Mouse (Mus musculus) lung, embryonic 16.5 days (tissue): Measurements from ENCODE around the gene Rnf43. TPM values are rescaled to one million over a fixed set of nuclear protein-coding genes. Genes with fewer than 3 reads are reported as not detected.

Experiments used
- ATAC-seq: fragments of 200-750 bp; cut with Nextera tagmentation; 2 replicates; pipeline ENCODE4 v1.8.0; 2017; ENCODE audit warnings: low read depth, mild to moderate bottlenecking, moderate library complexity
- H3K27ac ChIP-seq: fragments of 300-500 bp; sonication (generic); 2 replicates; pipeline ENCODE4 v1.5.1; 2014; ENCODE audit warnings: mild to moderate bottlenecking, control low read depth, low read length
- H3K27me3 ChIP-seq: fragments of 300-500 bp; sonication (generic); 2 replicates; pipeline ENCODE4 v1.6.1; 2014; ENCODE audit warnings: low read depth, low read length, mixed read lengths; ENCODE audit not compliant: control insufficient read depth, insufficient read depth
- H3K36me3 ChIP-seq: fragments of 300-500 bp; sonication (generic); 2 replicates; pipeline ENCODE4 v1.6.1; 2014; ENCODE audit warnings: low read length; ENCODE audit not compliant: control insufficient read depth, insufficient read depth
- H3K4me1 ChIP-seq: fragments of 300-500 bp; sonication (generic); replicated peaks from 2 replicates; pipeline ENCODE4 v1.6.1; 2014; ENCODE audit warnings: low read length, mixed read lengths; ENCODE audit not compliant: control insufficient read depth, insufficient read depth
- H3K4me2 ChIP-seq: fragments of 300-500 bp; sonication (generic); 2 replicates; pipeline ENCODE4 v1.6.1; 2014; ENCODE audit warnings: low read depth, low read length, control low read depth
- H3K4me3 ChIP-seq: fragments of 300-500 bp; sonication (generic); 2 replicates; pipeline ENCODE4 v1.5.1; 2014; ENCODE audit warnings: mild to moderate bottlenecking, low read length, control low read depth
- H3K9ac ChIP-seq: fragments of 300-500 bp; sonication (generic); 2 replicates; pipeline ENCODE4 v1.6.1; 2014; ENCODE audit warnings: low read length, control low read depth
- H3K9me3 ChIP-seq: fragments of 300-500 bp; sonication (generic); 2 replicates; pipeline ENCODE4 v1.6.1; 2016; ENCODE audit warnings: low read length; ENCODE audit not compliant: control insufficient read depth
- WGBS: fragments of 180-500 bp; shearing (Covaris S2); extraction: QIAGEN DNeasy Blood & Tissue Kit; methylation state at CpG from one replicate; pipeline ENCODE4 v1.1.7; 2014; 5-methylcytosine and 5-hydroxymethylcytosine counted together
- polyA plus RNA-seq: library from polyadenylated mRNA; unstranded; fragments of >200 nt; fragmentation: Nextera tagmentation; extraction: Ambion mirVana; gene quantifications from 2 replicates; pipeline ENCODE4 v1.2.1, GENCODE M21; 2015

Rnf43 gene
- polyA plus RNA-seq, 1 experiment from 2014 or later, result 15.8 TPM

- Histone ChIP-seq H3K36me3 (no peaks in the 10 kb centered on the region), H3K4me3 (peak overlapping the region; percentile 48), H3K9ac (peak overlapping the region; percentile 75), H3K4me1 (no peaks in the 10 kb centered on the region), H3K9me3 (no peaks in the 10 kb centered on the region), H3K4me2 (peak overlapping the region; percentile 49), H3K27ac (peak overlapping the region; percentile 68), H3K27me3 (no peaks in the 10 kb centered on the region)
- WGBS, result 46% methylated on average over 12 of the region's 12 CpGs
- no peak for ATAC-seq
These were observed 3.9 kb downstream of the Rnf43 start for GRCm38 (mm10) chr11:87666256-87667035.

GRCm38 (mm10) chr11:87667107-87668090, 4.9 kb downstream of the Rnf43 start:
- no peaks in the 10 kb centered on the region for H3K27me3 ChIP-seq
- 31% methylated on average over 4 of the region's 4 CpGs for WGBS
- no peak overlapping the region for H3K27ac ChIP-seq
- no peaks in the 10 kb centered on the region for H3K4me1 ChIP-seq
- ATAC-seq, result no peak
- H3K9ac ChIP-seq, result no peak overlapping the region
- no peaks in the 10 kb centered on the region for H3K36me3 ChIP-seq
- no peaks in the 10 kb centered on the region for H3K9me3 ChIP-seq
- H3K4me2 ChIP-seq, result peak overlapping the region; percentile 25
- H3K4me3 ChIP-seq, result 0 out of 2 replicates have a peak overlapping the region, but pooled peaks have one; percentile 15

DNA sequence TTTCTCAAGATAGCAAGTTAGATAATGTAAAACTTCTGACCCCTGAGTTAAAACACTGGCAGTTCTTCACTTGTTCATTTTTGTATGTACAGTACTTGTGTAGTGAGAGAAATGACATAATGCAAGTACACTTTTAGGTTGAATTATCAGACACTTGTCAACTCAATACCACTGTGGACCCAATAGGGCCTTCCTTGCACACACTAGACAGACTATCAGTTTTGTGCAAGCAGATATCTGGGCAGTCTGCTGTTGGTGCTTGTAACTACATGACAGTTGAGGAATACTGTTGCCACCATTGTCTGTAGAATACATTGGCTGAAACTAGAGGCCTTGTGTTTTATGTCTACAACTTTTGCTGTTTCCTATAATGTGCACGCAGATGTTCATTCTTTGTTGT, 10.8 kb downstream of the Rnf43 start:
- Histone ChIP-seq H3K4me2 (no peak overlapping the region), H3K9me3 (no peaks in the 10 kb centered on the region), H3K4me3 (no peak overlapping the region), H3K27me3 (no peaks in the 10 kb centered on the region), H3K36me3 (no peaks in the 10 kb centered on the region), H3K9ac (no peak overlapping the region), H3K27ac (no peak overlapping the region), H3K4me1 (no peaks in the 10 kb centered on the region)
- 97% methylated on average over 1 of the region's 1 CpGs for WGBS
- ATAC-seq, result no peak

DNA sequence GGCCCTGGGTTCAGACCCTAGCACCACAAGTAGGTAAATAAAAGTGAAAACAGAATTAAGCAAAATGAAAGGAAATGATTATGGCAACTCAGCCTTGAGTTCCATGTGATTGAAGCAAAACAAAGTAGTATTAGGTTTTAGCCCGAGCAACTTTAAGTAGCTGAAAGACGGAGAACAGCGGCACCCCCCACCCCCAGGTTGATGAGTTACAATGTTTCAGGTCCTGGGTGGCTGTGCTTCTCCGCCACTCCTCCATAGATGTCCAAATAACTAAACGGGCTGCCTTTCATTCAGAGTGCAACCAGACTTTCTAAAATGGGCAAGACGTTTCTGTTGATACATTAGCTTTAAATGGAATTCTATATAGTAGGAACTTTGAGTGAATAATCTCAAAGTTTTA, 13.1 kb downstream of the Rnf43 start:
- Histone ChIP-seq H3K4me2 (no peak overlapping the region), H3K36me3 (no peaks in the 10 kb centered on the region), H3K4me3 (no peak overlapping the region), H3K9me3 (no peaks in the 10 kb centered on the region), H3K9ac (no peak overlapping the region), H3K4me1 (no peaks in the 10 kb centered on the region; the same call in 1 of the 2 replicates), H3K27ac (no peak overlapping the region), H3K27me3 (no peaks in the 10 kb centered on the region)
- WGBS, result 77% methylated on average over 6 of the region's 6 CpGs
- ATAC-seq, result no peak

DNA sequence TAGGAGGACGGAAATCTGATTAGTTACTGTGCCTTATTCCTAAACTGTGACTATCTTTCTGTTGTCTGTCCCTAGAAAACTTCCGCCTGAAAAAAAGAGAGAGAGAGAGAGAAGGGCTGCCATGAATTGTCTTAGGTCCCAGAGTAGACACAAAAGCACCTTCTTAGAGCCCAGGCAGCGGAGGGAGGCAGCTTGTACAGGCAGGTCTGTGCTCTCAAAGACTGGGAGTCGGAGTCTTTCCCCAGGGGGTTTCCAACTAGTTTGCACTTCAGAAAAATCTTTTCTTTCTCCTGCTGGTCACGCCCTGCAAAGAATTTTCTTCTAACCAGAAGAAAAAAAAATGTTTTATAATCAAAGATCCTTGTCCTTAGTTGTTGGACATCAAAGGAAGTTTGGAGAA, 15.2 kb downstream of the Rnf43 start:
- 0 out of 2 replicates have a peak overlapping the region, but pooled peaks have one; percentile 8 for H3K4me2 ChIP-seq
- no peak for ATAC-seq
- peak overlapping the region; percentile 58 for H3K27ac ChIP-seq
- H3K9ac ChIP-seq, result peak overlapping the region; percentile 37
- H3K27me3 ChIP-seq, result no peaks in the 10 kb centered on the region
- peaks cover 3% of the 10 kb centered on the region; the same call in 1 of the 2 replicates for H3K4me1 ChIP-seq
- WGBS, result 34% methylated on average over 5 of the region's 5 CpGs
- H3K36me3 ChIP-seq, result no peaks in the 10 kb centered on the region
- no peak overlapping the region for H3K4me3 ChIP-seq
- H3K9me3 ChIP-seq, result no peaks in the 10 kb centered on the region

DNA sequence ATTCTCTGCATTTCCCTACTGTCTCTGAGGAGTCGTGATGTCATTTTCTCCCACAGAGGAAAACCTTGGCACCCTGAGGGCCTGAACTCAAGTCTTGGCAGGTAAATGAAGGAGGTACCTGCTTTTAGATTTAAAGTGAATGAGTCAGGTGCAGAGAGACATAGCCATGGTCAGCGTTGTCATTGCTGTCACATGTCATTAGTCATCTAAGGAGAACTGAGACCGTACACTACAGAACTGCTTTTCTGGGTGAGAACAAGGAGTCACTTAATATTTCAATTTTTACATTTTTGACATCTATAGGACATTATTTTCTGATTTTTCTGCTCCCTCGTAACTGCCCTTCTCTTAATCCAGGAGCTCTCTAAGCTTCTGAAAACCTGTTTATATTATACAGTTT, 16.0 kb downstream of the Rnf43 start:
- Histone ChIP-seq H3K4me3 (no peak overlapping the region), H3K4me2 (no peak overlapping the region), H3K36me3 (no peaks in the 10 kb centered on the region), H3K9ac (no peak overlapping the region), H3K27ac (peak overlapping the region; percentile 58), H3K9me3 (no peaks in the 10 kb centered on the region), H3K27me3 (no peaks in the 10 kb centered on the region), H3K4me1 (peaks cover 3% of the 10 kb centered on the region; the same call in 1 of the 2 replicates)
- no peak for ATAC-seq
- 54% methylated on average over 4 of the region's 4 CpGs for WGBS

DNA sequence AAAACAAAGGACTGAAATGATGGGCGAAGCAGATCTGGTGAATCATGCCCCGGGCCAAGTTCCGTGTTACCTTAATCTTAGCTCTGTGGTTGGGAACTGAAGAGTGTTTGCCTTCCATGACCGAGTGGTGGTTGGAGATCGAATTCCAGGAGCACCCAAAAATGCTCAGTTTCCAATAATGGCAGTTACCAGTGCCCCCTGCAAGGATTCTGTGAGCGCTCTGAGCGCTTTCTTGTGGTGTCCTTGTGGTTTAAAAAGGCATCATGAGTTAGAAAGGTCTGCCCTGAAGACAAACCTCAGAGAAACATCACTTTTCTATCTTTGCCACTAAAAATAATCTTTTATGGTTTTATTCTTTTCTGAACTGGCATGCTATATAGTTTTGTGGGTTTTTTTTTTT, 16.5 kb downstream of the Rnf43 start:
- no peak overlapping the region for H3K9ac ChIP-seq
- 65% methylated on average over 7 of the region's 7 CpGs for WGBS
- H3K4me1 ChIP-seq, result peaks cover 3% of the 10 kb centered on the region; the same call in 1 of the 2 replicates
- H3K4me2 ChIP-seq, result no peak overlapping the region
- no peaks in the 10 kb centered on the region for H3K36me3 ChIP-seq
- no peak overlapping the region for H3K27ac ChIP-seq
- no peaks in the 10 kb centered on the region for H3K27me3 ChIP-seq
- no peaks in the 10 kb centered on the region for H3K9me3 ChIP-seq
- ATAC-seq, result no peak
- H3K4me3 ChIP-seq, result no peak overlapping the region

- H3K27me3 ChIP-seq, result no peaks in the 10 kb centered on the region
- no peak overlapping the region for H3K9ac ChIP-seq
- no peak for ATAC-seq
- no peaks in the 10 kb centered on the region for H3K9me3 ChIP-seq
- no peak overlapping the region for H3K27ac ChIP-seq
- no peaks in the 10 kb centered on the region for H3K36me3 ChIP-seq
- H3K4me1 ChIP-seq, result peaks cover 3% of the 10 kb centered on the region; the same call in 1 of the 2 replicates
- no peak overlapping the region for H3K4me2 ChIP-seq
- H3K4me3 ChIP-seq, result no peak overlapping the region
- WGBS, result 58% methylated on average over 9 of the region's 9 CpGs
These were observed 18.3 kb downstream of the Rnf43 start for GRCm38 (mm10) chr11:87680786-87681185.

- no peaks in the 10 kb centered on the region for H3K27me3 ChIP-seq
- ATAC-seq, result no peak
- H3K36me3 ChIP-seq, result no peaks in the 10 kb centered on the region
- no peaks in the 10 kb centered on the region for H3K9me3 ChIP-seq
- H3K4me1 ChIP-seq, result peaks cover 3% of the 10 kb centered on the region; the same call in 1 of the 2 replicates
- H3K4me3 ChIP-seq, result no peak overlapping the region
- no peak overlapping the region for H3K4me2 ChIP-seq
- peak overlapping the region; percentile 38 for H3K27ac ChIP-seq
- WGBS, result 74% methylated on average over 12 of the region's 12 CpGs
- no peak overlapping the region for H3K9ac ChIP-seq
These were observed 19.6 kb downstream of the Rnf43 start for GRCm38 (mm10) chr11:87682096-87682495.
